In genomic region chr9:100570626-100571233, GRCm38 (mm10) we compare ENCODE assay signal across 10 mouse cellular contexts. TPM values are rescaled to one million over a fixed set of nuclear protein-coding genes. Genes with fewer than 3 reads are reported as not detected.
A peak's percentile ranks its signal among the peaks of the same experiment; 100 is the strongest.
DNase-seq lines count a peak whose midpoint lies in the region.
"Had no signal": no experiment of that assay in that cellular context is flagged by ENCODE, and none has a peak within 500 bp of the region (broad histone marks: within the 10 kb centered on the region; RNA-seq: fewer than 3 reads in every experiment).

Slc35g2 (minus strand) TSS chr9:100571090.

- intact Hi-C loops in left cerebral cortex, postnatal 36 days (cut with DNase I): loop anchor here (2.0 kb wide), 1 partner anchor 72 kb away; no protein-coding TSS in a partner anchor

- H3K9me3 ChIP-seq in megakaryocyte, embryonic 14.5 days: no peaks in the 10 kb centered on the region

- no peaks in the 10 kb centered on the region for H3K36me3 ChIP-seq in megakaryocyte, embryonic 14.5 days (replicated peaks; ENCODE audit: low read length)

- DNase-seq in layer of hippocampus, adult 11-12 months (ENCODE audit: low spot score): peak; percentile 25
- DNase-seq in layer of hippocampus, adult 9-10 months (ENCODE audit: low spot score): no peak
- peak; percentile 81 for DNase-seq in cerebellum, adult 9-11 months
- peak in 1 of 2 experiments; percentile 28 for DNase-seq in frontal cortex, adult 2 months (ENCODE audit: extremely low spot score in 1 of 2, low spot score in 1 of 2)
- DNase-seq in induced T-regulatory cell, adult 2 months (ENCODE audit: low read depth): peak; percentile 23
- DNase-seq in left cerebral cortex, postnatal 36 days (ENCODE audit: low spot score in 2 of 2): peak; percentile 33 to 50
- peak; percentile 75 for DNase-seq in right cerebral cortex, postnatal 4 days

- H3K27me3 ChIP-seq in megakaryocyte, embryonic 14.5 days (replicated peaks): peaks cover 51% of the 10 kb centered on the region
- H3K27me3 ChIP-seq: CH12.LX had no signal

- H3K4me3 ChIP-seq in megakaryocyte, embryonic 14.5 days (replicated peaks): peak within 1 kb of the TSS; percentile 92
- H3K4me3 ChIP-seq: myocyte had no signal

- H3K4me1 ChIP-seq in megakaryocyte, embryonic 14.5 days: peaks cover 19% of the 10 kb centered on the region

RNA-seq across cellular contexts. Expression of gene Slc35g2, which starts in this region (rescaled TPM):
- 21.0 and 23.6 TPM in 2 replicates for polyA plus RNA-seq in frontal cortex, adult 2 months (2012; rRNA removed)
- 10 to 100 TPM; 18.7 to 19.2 TPM for total RNA-seq in left cerebral cortex, postnatal 36 days (2021)
- not detected in 2 replicates for polyA plus RNA-seq in megakaryocyte, embryonic 14.5 days (2012; ENCODE audit: insufficient read depth, low replicate concordance)
- total RNA-seq: CH12.LX had no signal

Comparison
In these comparisons a context has a peak if more than half of its experiments do, and no peak if none do; other contexts are left out.
1. RNA of gene Slc35g2 (polyA plus RNA-seq): 21.0 to 23.6 TPM in frontal cortex, adult 2 months; not detected in megakaryocyte, embryonic 14.5 days; every median in the first group is over 10 times any median in the second.